Comparison of ENCODE assay signal across 13 mouse cellular contexts in genomic region chr11:117393715-117394114, GRCm38 (mm10).
A peak's percentile ranks its signal among the peaks of the same experiment; 100 is the strongest.
DNase-seq lines count a peak whose midpoint lies in the region; ATAC-seq and TF ChIP-seq lines count a peak whose summit lies in the region.
"Had no signal": no experiment of that assay in that cellular context is flagged by ENCODE, and none has a peak within 500 bp of the region (broad histone marks: within the 10 kb centered on the region; RNA-seq: fewer than 3 reads in every experiment).

No protein-coding gene starts in this region.

- H3K27me3 ChIP-seq in CH12.LX (replicated peaks) = no peaks in the 10 kb centered on the region
- H3K27me3 ChIP-seq in embryonic facial prominence, embryonic 10.5 days (replicated peaks; ENCODE audit: low read depth, poor library complexity, severe bottlenecking) = peaks cover 66% of the 10 kb centered on the region
- H3K27me3 ChIP-seq in hindbrain, embryonic 12.5 days = peaks cover 18% of the 10 kb centered on the region
- no peaks in the 10 kb centered on the region for H3K27me3 ChIP-seq in midbrain, embryonic 14.5 days (ENCODE audit: control insufficient read depth, insufficient read depth, low read length)

- ATAC-seq in hindbrain, embryonic 12.5 days (ENCODE audit: low FRiP score) = no peak
- ATAC-seq in midbrain, embryonic 14.5 days (ENCODE audit: low FRiP score, low TSS enrichment) = no peak
- ATAC-seq: intestine, embryonic 16.5 days had no signal

- no peak overlapping the region for H3K27ac ChIP-seq in CH12.LX (ENCODE audit: insufficient read depth, low read depth)
- no peak overlapping the region for H3K27ac ChIP-seq in embryonic facial prominence, embryonic 10.5 days (replicated peaks)
- peak overlapping the region; percentile 50; the same call in 1 of the 2 replicates for H3K27ac ChIP-seq in hindbrain, embryonic 12.5 days
- peak overlapping the region; percentile 81 for H3K27ac ChIP-seq in midbrain, embryonic 14.5 days (replicated peaks; ENCODE audit: low read depth, low read length)
- H3K27ac ChIP-seq: embryonic facial prominence, embryonic 15.5 days had no signal

- TF ChIP-seq RAD21 in CH12.LX (IDR thresholded peaks at IDR 0.05; ENCODE audit: low read depth, low read length) = no peak

- H3K79me2 ChIP-seq in CH12.LX (replicated peaks; ENCODE audit: control insufficient read depth, extremely low read depth, insufficient read depth, poor library complexity, severe bottlenecking) = no peaks in the 10 kb centered on the region

- in situ Hi-C loops in CH12.LX (cut with MboI; ENCODE audit: low pct_ligation_motif_present, low pct_unique_long_range_greater_than_20kb, low sequenced_read_pairs) = loop anchor here (5.0 kb wide), 1 partner anchor 219 kb away; no protein-coding TSS in a partner anchor

- DNase-seq in CH12.LX (ENCODE audit: extremely low read depth) (peak; percentile 54), liver (no peak)
- DNase-seq in embryonic facial prominence, embryonic 10.5 days (ENCODE audit: low spot score) = no peak
- DNase-seq in midbrain, embryonic 14.5 days = no peak
- DNase-seq in cerebellum, postnatal 25 days = no peak
- no peak for DNase-seq in ovary, postnatal 36 days (ENCODE audit: low spot score)
- DNase-seq in lung, postnatal 10 days = no peak
- DNase-seq: cerebellum, adult 8-10 months; thymus, adult 18-20 months had no signal

- TF ChIP-seq EP300 in CH12.LX (IDR thresholded peaks at IDR 0.05; ENCODE audit: low read length) = peak; percentile 85

- peak overlapping the region; percentile 65; the same call in 1 of the 2 replicates for H3K4me2 ChIP-seq in CH12.LX (ENCODE audit: insufficient read depth, low read depth, poor library complexity, severe bottlenecking)
- peak overlapping the region; percentile 73 for H3K4me2 ChIP-seq in hindbrain, embryonic 12.5 days (replicated peaks)
- H3K4me2 ChIP-seq in midbrain, embryonic 14.5 days (ENCODE audit: low read length) = peak overlapping the region; percentile 74

- dilution Hi-C loops in CH12.LX (cut with MboI; ENCODE audit: extremely low pct_ligation_motif_present, extremely low pct_unique_long_range_greater_than_20kb, low sequenced_read_pairs) = no loop called here

- TF ChIP-seq CTCF in CH12.LX (conservative IDR thresholded peaks at IDR 0.05 in 1 of 2, IDR thresholded peaks at IDR 0.05 in 1 of 2; ENCODE audit: low read depth in 2 of 2, low read length in 2 of 2) = no peak

- H3K4me3 ChIP-seq in CH12.LX (replicated peaks in 1 of 3; ENCODE audit: low read depth in 2 of 3, low read length in 2 of 3, poor library complexity in 1 of 3) = no peak overlapping the region
- peak overlapping the region; percentile 60 for H3K4me3 ChIP-seq in embryonic facial prominence, embryonic 10.5 days
- 0 out of 2 replicates have a peak overlapping the region, but pooled peaks have one; percentile 35 for H3K4me3 ChIP-seq in hindbrain, embryonic 12.5 days
- no peak overlapping the region; the same call in 1 of the 2 replicates for H3K4me3 ChIP-seq in midbrain, embryonic 14.5 days (replicated peaks; ENCODE audit: low read depth, low read length)
- H3K4me3 ChIP-seq: megakaryocyte, embryonic 14.5 days had no signal

- H3K4me1 ChIP-seq in CH12.LX (ENCODE audit: control insufficient read depth in 1 of 2, insufficient read depth in 2 of 2) = peaks cover 41 to 69% of the 10 kb centered on the region in 2 experiments
- H3K4me1 ChIP-seq in embryonic facial prominence, embryonic 10.5 days = peaks cover 64% of the 10 kb centered on the region
- H3K4me1 ChIP-seq in hindbrain, embryonic 12.5 days = peaks cover 41% of the 10 kb centered on the region
- H3K4me1 ChIP-seq in midbrain, embryonic 14.5 days (ENCODE audit: control insufficient read depth, insufficient read depth, low read length) = peaks cover 29% of the 10 kb centered on the region

- TF ChIP-seq POLR2A in CH12.LX (IDR thresholded peaks at IDR 0.05; ENCODE audit: low read depth, low read length) = no peak

- WGBS in embryonic facial prominence, embryonic 10.5 days = 66% methylated on average over 4 of the region's 4 CpGs
- 63% methylated on average over 4 of the region's 4 CpGs for WGBS in hindbrain, embryonic 12.5 days
- 60% methylated on average over 4 of the region's 4 CpGs for WGBS in midbrain, embryonic 14.5 days

- H3K9ac ChIP-seq in CH12.LX (ENCODE audit: insufficient read depth, low read depth) = no peak overlapping the region
- peak overlapping the region; percentile 58; the same call in 1 of the 2 replicates for H3K9ac ChIP-seq in hindbrain, embryonic 12.5 days
- 0 out of 2 replicates have a peak overlapping the region, but pooled peaks have one; percentile 2 for H3K9ac ChIP-seq in midbrain, embryonic 14.5 days (replicated peaks; ENCODE audit: low read length)
- H3K9ac ChIP-seq: embryonic facial prominence, embryonic 15.5 days had no signal

- no peaks in the 10 kb centered on the region for H3K9me3 ChIP-seq in CH12.LX (replicated peaks; ENCODE audit: low read length)
- no peaks in the 10 kb centered on the region for H3K9me3 ChIP-seq in embryonic facial prominence, embryonic 10.5 days
- H3K9me3 ChIP-seq in hindbrain, embryonic 12.5 days (replicated peaks) = no peaks in the 10 kb centered on the region
- no peaks in the 10 kb centered on the region for H3K9me3 ChIP-seq in midbrain, embryonic 14.5 days (ENCODE audit: control insufficient read depth, low read length)
- H3K9me3 ChIP-seq: embryonic facial prominence, embryonic 15.5 days had no signal

- H3K36me3 ChIP-seq in CH12.LX (replicated peaks in 1 of 2; ENCODE audit: control insufficient read depth in 1 of 2, insufficient read depth in 1 of 2, low read length in 1 of 2) = no peaks in the 10 kb centered on the region
- no peaks in the 10 kb centered on the region for H3K36me3 ChIP-seq in embryonic facial prominence, embryonic 10.5 days (replicated peaks)
- H3K36me3 ChIP-seq in hindbrain, embryonic 12.5 days = no peaks in the 10 kb centered on the region
- H3K36me3 ChIP-seq in midbrain, embryonic 14.5 days (ENCODE audit: control insufficient read depth, insufficient read depth, low read length) = no peaks in the 10 kb centered on the region
- H3K36me3 ChIP-seq: embryonic facial prominence, embryonic 15.5 days had no signal

TF ChIP-seq in CH12.LX, 34 proteins besides CTCF, POLR2A, EP300 and RAD21:
- TF ChIP-seq MYC (IDR thresholded peaks at IDR 0.05; ENCODE audit: low read depth, low read length) (no peak), MEF2A (IDR thresholded peaks at IDR 0.05; ENCODE audit: borderline replicate concordance, low read depth, low read length) (peak; percentile 62; the same call in 1 of the 2 replicates), GABPA (IDR thresholded peaks at IDR 0.05; ENCODE audit: insufficient replicate concordance, low read depth, low read length) (no peak), MAZ (IDR thresholded peaks at IDR 0.05; ENCODE audit: low read depth, low read length) (no peak), KAT2A (IDR thresholded peaks at IDR 0.05; ENCODE audit: insufficient replicate concordance, low read length) (no peak), CHD1 (IDR thresholded peaks at IDR 0.05; ENCODE audit: low read depth, low read length) (no peak), ZC3H11A (IDR thresholded peaks at IDR 0.05; ENCODE audit: low read depth, low read length) (no peak), IRF4 (IDR thresholded peaks at IDR 0.05; ENCODE audit: low read depth, low read length) (peak; percentile 83), NRF1 (IDR thresholded peaks at IDR 0.05; ENCODE audit: low read depth, low read length) (no peak), BHLHE40 (IDR thresholded peaks at IDR 0.05; ENCODE audit: low read depth, low read length) (peak; percentile 76), ZKSCAN1 (IDR thresholded peaks at IDR 0.05; ENCODE audit: borderline replicate concordance, low read depth, low read length) (no peak), MXI1 (IDR thresholded peaks at IDR 0.05; ENCODE audit: low read depth, low read length) (no peak), NELFE (IDR thresholded peaks at IDR 0.05; ENCODE audit: low read depth, low read length) (no peak), MAX (IDR thresholded peaks at IDR 0.05; ENCODE audit: low read length) (no peak), RCOR1 (conservative IDR thresholded peaks at IDR 0.05; ENCODE audit: low read depth, low read length) (no peak; the same call in 1 of the 2 replicates), JUN (IDR thresholded peaks at IDR 0.05; ENCODE audit: insufficient read depth, low read depth, low read length) (peak; percentile 66), HCFC1 (IDR thresholded peaks at IDR 0.05; ENCODE audit: low read depth, low read length) (no peak), TBP (conservative IDR thresholded peaks at IDR 0.05; ENCODE audit: low read depth, low read length) (no peak), PAX5 (IDR thresholded peaks at IDR 0.05; ENCODE audit: low read length) (0 out of 2 replicates have a peak, but pooled peaks have one; percentile 52), ETS1 (conservative IDR thresholded peaks at IDR 0.05; ENCODE audit: low read depth, low read length) (peak; percentile 93), TCF12 (IDR thresholded peaks at IDR 0.05; ENCODE audit: low read depth, low read length) (peak; percentile 85), ZNF384 (IDR thresholded peaks at IDR 0.05; ENCODE audit: low read depth, low read length) (peak; percentile 70), UBTF (IDR thresholded peaks at IDR 0.05; ENCODE audit: low read depth, low read length) (no peak)
TF ChIP-seq in CH12.LX: peak in this region for 8.

Comparison
In these comparisons a context has a peak if more than half of its experiments do, and no peak if none do; other contexts are left out.
1. H3K27ac ChIP-seq: peak in hindbrain, embryonic 12.5 days (single experiment) and midbrain, embryonic 14.5 days (single experiment); none in CH12.LX (single experiment) and embryonic facial prominence, embryonic 10.5 days (single experiment).
2. H3K4me3 ChIP-seq: peak in embryonic facial prominence, embryonic 10.5 days (single experiment) and hindbrain, embryonic 12.5 days (single experiment); none in CH12.LX (0 of 3) and midbrain, embryonic 14.5 days (single experiment).
3. Peak in every context shown above with its lines, with median percentiles within 50 percentile points of each other: H3K4me2 ChIP-seq.